Mouse (Mus musculus) hindbrain, embryonic 13.5 days (tissue): ENCODE measurements around the gene Gm2016. TPM values are rescaled to one million over a fixed set of nuclear protein-coding genes. Genes with fewer than 3 reads are reported as not detected.
"Not testable (repeated sequence)": the region's sequence is repeated elsewhere in the genome, so short reads cannot be mapped to it uniquely, and the experiment has no call there.

Source experiments
- ATAC-seq: fragments of 200-750 bp; cut with Nextera tagmentation; 2 replicates; pipeline ENCODE4 v1.8.0; 2017; ENCODE audit warnings: moderate TSS enrichment; ENCODE audit not compliant: low FRiP score
- H3K27ac ChIP-seq: fragments of 300-500 bp; sonication (generic); 2 replicates; pipeline ENCODE4 v1.5.1; 2015; ENCODE audit warnings: inconsistent platforms, mild to moderate bottlenecking, moderate library complexity
- H3K27me3 ChIP-seq: fragments of 300-500 bp; sonication (generic); 2 replicates; pipeline ENCODE4 v1.6.1; 2015; ENCODE audit warnings: mild to moderate bottlenecking, inconsistent platforms
- H3K36me3 ChIP-seq: fragments of 300-500 bp; sonication (generic); 2 replicates; pipeline ENCODE4 v1.6.1; 2015; ENCODE audit warnings: mild to moderate bottlenecking, inconsistent platforms
- H3K4me1 ChIP-seq: fragments of 300-500 bp; sonication (generic); replicated peaks from 2 replicates; pipeline ENCODE4 v1.6.1; 2015; ENCODE audit warnings: inconsistent platforms
- H3K4me2 ChIP-seq: fragments of 300-500 bp; sonication (generic); 2 replicates; pipeline ENCODE4 v1.6.1; 2015; ENCODE audit warnings: inconsistent platforms, mild to moderate bottlenecking, moderate library complexity
- H3K4me3 ChIP-seq: fragments of 300-500 bp; sonication (generic); 2 replicates; pipeline ENCODE4 v1.5.1; 2015; ENCODE audit warnings: mild to moderate bottlenecking, inconsistent platforms
- H3K9ac ChIP-seq: fragments of 300-500 bp; sonication (generic); 2 replicates; pipeline ENCODE4 v1.6.1; 2015; ENCODE audit warnings: mild to moderate bottlenecking, inconsistent platforms
- H3K9me3 ChIP-seq: fragments of 300-500 bp; sonication (generic); 2 replicates; pipeline ENCODE4 v1.6.1; 2016; ENCODE audit warnings: inconsistent platforms
- WGBS: fragments of 180-500 bp; shearing (Covaris S2); methylation state at CpG from one replicate; pipeline ENCODE4 v1.1.7; 2015; 5-methylcytosine and 5-hydroxymethylcytosine counted together
- polyA plus RNA-seq: library from polyadenylated mRNA; unstranded; fragments of >200 nt; fragmentation: Nextera tagmentation; extraction: Ambion mirVana; gene quantifications from 2 replicates; pipeline ENCODE4 v1.2.1, GENCODE M21; 2015

The Gm2016 gene
- polyA plus RNA-seq, result not detected in 2 replicates

- H3K27ac ChIP-seq, H3K9ac ChIP-seq, H3K4me3 ChIP-seq, H3K4me1 ChIP-seq, H3K27me3 ChIP-seq, H3K4me2 ChIP-seq, H3K9me3 ChIP-seq, H3K36me3 ChIP-seq, ATAC-seq: not testable (repeated sequence)
- whole genome bisulfite sequencing, result 81% methylated on average over 5 of the region's 5 CpGs
Observed at GRCm38 (mm10) chr12:87873772-87874171, at the start of gene Gm2016. Gene Gm2016 (plus strand): TSS chr12:87874072.

- not testable (repeated sequence) for H3K9me3 ChIP-seq, H3K4me1 ChIP-seq, H3K9ac ChIP-seq, H3K36me3 ChIP-seq, H3K27ac ChIP-seq, H3K4me3 ChIP-seq, H3K4me2 ChIP-seq, H3K27me3 ChIP-seq, ATAC-seq
- 93% methylated on average over 2 of the region's 2 CpGs for WGBS
Observed at GRCm38 (mm10) chr12:87842239-87842638, 31.6 kb upstream of the Gm2016 start, which contains the start of gene Gm2001. Gene Gm2001 (minus strand): TSS chr12:87842339.

- no CpG with 5 or more reads among the region's 2 CpGs for WGBS
- H3K27me3 ChIP-seq, H3K27ac ChIP-seq, H3K9me3 ChIP-seq, H3K4me1 ChIP-seq, H3K9ac ChIP-seq, H3K4me3 ChIP-seq, H3K36me3 ChIP-seq, ATAC-seq, H3K4me2 ChIP-seq: not testable (repeated sequence)
Observed at GRCm38 (mm10) chr12:87850657-87851056, 23.2 kb upstream of the Gm2016 start.

- WGBS, result 90% methylated on average over 1 of the region's 1 CpGs
- H3K27me3 ChIP-seq, H3K27ac ChIP-seq, H3K9me3 ChIP-seq, H3K36me3 ChIP-seq, ATAC-seq, H3K9ac ChIP-seq, H3K4me1 ChIP-seq, H3K4me3 ChIP-seq, H3K4me2 ChIP-seq: not testable (repeated sequence)
Observed at GRCm38 (mm10) chr12:87856067-87856466, 17.8 kb upstream of the Gm2016 start.

GRCm38 (mm10) chr12:87861740-87862692 lies 11.9 kb upstream of the Gm2016 start:
- not testable (repeated sequence) for H3K9ac ChIP-seq, ATAC-seq
- peaks cover 10% of the 10 kb centered on the region for H3K9me3 ChIP-seq

DNA sequence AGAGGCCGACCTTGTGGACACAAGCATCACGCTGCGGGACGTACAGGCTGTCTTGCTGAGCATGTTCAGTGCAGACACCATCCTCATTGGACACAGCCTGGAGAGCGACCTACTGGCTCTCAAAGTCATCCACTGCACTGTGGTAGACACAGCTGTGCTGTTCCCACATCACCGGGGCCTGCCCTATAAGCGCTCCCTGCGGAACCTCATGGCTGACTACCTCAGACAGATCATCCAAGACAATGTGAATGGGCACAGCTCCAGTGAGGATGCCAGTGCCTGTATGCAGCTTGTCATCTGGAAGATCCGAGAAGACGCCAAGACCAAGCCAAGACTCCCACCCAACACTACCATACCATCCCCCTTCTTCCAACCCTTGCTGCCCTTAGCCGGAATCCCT lies 10.2 kb upstream of the Gm2016 start:
- H3K4me2 ChIP-seq, H3K36me3 ChIP-seq, H3K4me3 ChIP-seq, H3K27me3 ChIP-seq, H3K9ac ChIP-seq, H3K4me1 ChIP-seq, H3K27ac ChIP-seq: not testable (repeated sequence)
- 92% methylated on average over 10 of the region's 11 CpGs for WGBS
- H3K9me3 ChIP-seq, result peaks cover 10% of the 10 kb centered on the region
- ATAC-seq, result peak; percentile 35; the same call in 1 of the 2 replicates

More at GRCm38 (mm10) chr12:87861740-87862692, 11.9 kb upstream of the Gm2016 start:
- not testable (repeated sequence) for H3K4me2 ChIP-seq, H3K4me1 ChIP-seq, H3K4me3 ChIP-seq, H3K27me3 ChIP-seq, H3K36me3 ChIP-seq, H3K27ac ChIP-seq
- WGBS, result 88% methylated on average over 23 of the region's 23 CpGs

- H3K27ac ChIP-seq, H3K9ac ChIP-seq, H3K27me3 ChIP-seq, H3K36me3 ChIP-seq, H3K4me1 ChIP-seq, H3K4me2 ChIP-seq, H3K4me3 ChIP-seq, ATAC-seq: not testable (repeated sequence)
- peaks cover 10% of the 10 kb centered on the region for H3K9me3 ChIP-seq
- WGBS, result 86% methylated on average over 2 of the region's 2 CpGs
Observed at GRCm38 (mm10) chr12:87864048-87864447, 9.8 kb upstream of the Gm2016 start.

DNA sequence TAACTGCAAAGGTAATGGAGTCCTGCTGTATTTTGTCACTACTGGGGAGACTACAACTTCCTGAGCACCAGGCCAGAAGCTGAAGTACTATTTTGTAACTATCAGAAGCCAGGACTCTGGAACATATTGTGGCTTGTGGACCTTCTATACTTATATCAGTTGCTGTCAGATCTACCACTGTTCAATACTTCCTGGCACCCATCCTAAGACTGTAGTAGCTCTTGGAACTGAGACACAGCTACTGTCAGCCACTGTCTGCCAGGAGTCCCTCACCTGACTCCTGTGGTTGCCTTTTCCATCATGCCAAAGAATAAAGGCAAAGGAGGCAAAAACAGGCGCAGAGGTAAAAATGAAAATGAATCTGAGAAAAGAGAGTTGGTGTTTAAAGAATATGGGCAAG lies 21.2 kb downstream of the Gm2016 start, which contains the start of gene Gm2022:
Gene Gm2022 (plus strand): TSS at position 301 of the 400 bp plus-strand sequence.
- not testable (repeated sequence) for ATAC-seq, H3K4me1 ChIP-seq, H3K27ac ChIP-seq, H3K4me2 ChIP-seq, H3K36me3 ChIP-seq, H3K9ac ChIP-seq, H3K9me3 ChIP-seq, H3K4me3 ChIP-seq, H3K27me3 ChIP-seq
- 73% methylated on average over 1 of the region's 1 CpGs for WGBS

- ATAC-seq, H3K4me1 ChIP-seq, H3K4me3 ChIP-seq, H3K27me3 ChIP-seq, H3K36me3 ChIP-seq, H3K27ac ChIP-seq, H3K9me3 ChIP-seq, H3K4me2 ChIP-seq, H3K9ac ChIP-seq: not testable (repeated sequence)
- 77% methylated on average over 2 of the region's 2 CpGs for WGBS
Observed at GRCm38 (mm10) chr12:87919721-87920120, 45.8 kb downstream of the Gm2016 start, which contains the start of gene Gm2035. Gene Gm2035 (minus strand): TSS chr12:87919857.

Other genes with a start within 250 kb of the Gm2016 start
- not detected in 2 replicates for gene Gm16381, start 229.5 kb upstream of the Gm2016 start, polyA plus RNA-seq
- not detected in 2 replicates for gene Gm21319, start 98.3 kb upstream of the Gm2016 start, polyA plus RNA-seq
- not detected in 2 replicates for gene Gm21936, start 78.6 kb upstream of the Gm2016 start, polyA plus RNA-seq
- gene BB287469, start 57.5 kb upstream of the Gm2016 start, polyA plus RNA-seq, result not detected in 2 replicates
- not detected in 2 replicates for gene Gm2001, start 31.7 kb upstream of the Gm2016 start, polyA plus RNA-seq
- gene Gm2022, start 21.3 kb downstream of the Gm2016 start, polyA plus RNA-seq, result not detected in 2 replicates
- gene Gm2035, start 45.8 kb downstream of the Gm2016 start, polyA plus RNA-seq, result not detected in 2 replicates
- gene Gm2042, start 80.0 kb downstream of the Gm2016 start, polyA plus RNA-seq, result not detected in 2 replicates
- gene Gm2075, start 137.8 kb downstream of the Gm2016 start, polyA plus RNA-seq, result not detected in 2 replicates
- gene Gm6803, start 144.7 kb downstream of the Gm2016 start, polyA plus RNA-seq, result not detected in 2 replicates
- gene Gm2056, start 152.9 kb downstream of the Gm2016 start, polyA plus RNA-seq, result not detected in 2 replicates
- gene Gm16368, start 209.6 kb downstream of the Gm2016 start, polyA plus RNA-seq, result not detected in 2 replicates